Mouse (Mus musculus) forebrain, embryonic 14.5 days (tissue): Measurements from ENCODE around the gene Tmub2. TPM values are rescaled to one million over a fixed set of nuclear protein-coding genes. Genes with fewer than 3 reads are reported as not detected.
A peak's percentile ranks its signal among the peaks of the same experiment; 100 is the strongest.

ENCODE experiments used
- ATAC-seq: fragments of 200-750 bp; cut with Nextera tagmentation; 2 replicates; pipeline ENCODE4 v1.8.0; 2017; ENCODE audit warnings: mild to moderate bottlenecking, moderate library complexity
- DNase-seq: peaks from one replicate; pipeline ENCODE4 v3.0.0-alpha.2; 2015; ENCODE audit warnings: low spot score
- H3K27ac ChIP-seq: fragments of 300-500 bp; sonication (generic); 2 replicates; pipeline ENCODE4 v1.5.1; 2014; ENCODE audit warnings: low read depth, mild to moderate bottlenecking, control low read depth, low read length, moderate library complexity
- H3K27me3 ChIP-seq: fragments of 300-500 bp; sonication (generic); replicated peaks from 2 replicates; pipeline ENCODE4 v1.6.1; 2014; ENCODE audit warnings: low read length, control low read depth, mixed read lengths; ENCODE audit not compliant: control insufficient read depth, insufficient read depth
- H3K36me3 ChIP-seq: fragments of 300-500 bp; sonication (generic); 2 replicates; pipeline ENCODE4 v1.6.1; 2014; ENCODE audit warnings: low read length, control low read depth; ENCODE audit not compliant: control insufficient read depth, insufficient read depth
- H3K4me1 ChIP-seq: fragments of 300-500 bp; sonication (generic); 2 replicates; pipeline ENCODE4 v1.6.1; 2014; ENCODE audit warnings: antibody characterized with exemption, low read length, control low read depth; ENCODE audit not compliant: control insufficient read depth, insufficient read depth
- H3K4me2 ChIP-seq: fragments of 300-500 bp; sonication (generic); 2 replicates; pipeline ENCODE4 v1.6.1; 2014; ENCODE audit warnings: mild to moderate bottlenecking, control low read depth, low read length
- H3K4me3 ChIP-seq: fragments of 300-500 bp; sonication (generic); 2 replicates; pipeline ENCODE4 v1.5.1; 2014; ENCODE audit warnings: low read depth, low read length, control low read depth
- H3K9ac ChIP-seq: fragments of 300-500 bp; sonication (generic); 2 replicates; pipeline ENCODE4 v1.6.1; 2014; ENCODE audit warnings: mild to moderate bottlenecking, low read length, control low read depth, moderate library complexity
- H3K9me3 ChIP-seq: fragments of 300-500 bp; sonication (generic); replicated peaks from 2 replicates; pipeline ENCODE4 v1.6.1; 2016; ENCODE audit warnings: low read length, control low read depth, mixed read lengths; ENCODE audit not compliant: control insufficient read depth
- WGBS: fragments of 180-500 bp; shearing (Covaris S2); extraction: QIAGEN DNeasy Blood & Tissue Kit; methylation state at CpG from one replicate; pipeline ENCODE4 v1.1.7; 2014; 5-methylcytosine and 5-hydroxymethylcytosine counted together
- polyA plus RNA-seq: library from polyadenylated mRNA; unstranded; fragments of >200 nt; fragmentation: Nextera tagmentation; extraction: Ambion mirVana; gene quantifications from 2 replicates; pipeline ENCODE4 v1.2.1, GENCODE M21; 2014

Tmub2 gene
- polyA plus RNA-seq, 1 experiment from 2014 or later: 74.4 TPM

GRCm38 (mm10) chr11:102294887-102295597 lies 10.3 kb downstream of the Tmub2 start:
- peaks cover 39% of the 10 kb centered on the region for H3K36me3 ChIP-seq
- 57% methylated on average over 12 of the region's 12 CpGs for WGBS
- H3K4me1 ChIP-seq: peaks cover 8% of the 10 kb centered on the region
- H3K9me3 ChIP-seq: no peaks in the 10 kb centered on the region
- peak; percentile 37 for DNase-seq
- peak overlapping the region; percentile 94 for H3K4me2 ChIP-seq
- no peak for ATAC-seq
- peak overlapping the region; percentile 99 for H3K27ac ChIP-seq
- H3K4me3 ChIP-seq: peak overlapping the region; percentile 89
- H3K27me3 ChIP-seq: no peaks in the 10 kb centered on the region
- H3K9ac ChIP-seq: peak overlapping the region; percentile 96

DNA sequence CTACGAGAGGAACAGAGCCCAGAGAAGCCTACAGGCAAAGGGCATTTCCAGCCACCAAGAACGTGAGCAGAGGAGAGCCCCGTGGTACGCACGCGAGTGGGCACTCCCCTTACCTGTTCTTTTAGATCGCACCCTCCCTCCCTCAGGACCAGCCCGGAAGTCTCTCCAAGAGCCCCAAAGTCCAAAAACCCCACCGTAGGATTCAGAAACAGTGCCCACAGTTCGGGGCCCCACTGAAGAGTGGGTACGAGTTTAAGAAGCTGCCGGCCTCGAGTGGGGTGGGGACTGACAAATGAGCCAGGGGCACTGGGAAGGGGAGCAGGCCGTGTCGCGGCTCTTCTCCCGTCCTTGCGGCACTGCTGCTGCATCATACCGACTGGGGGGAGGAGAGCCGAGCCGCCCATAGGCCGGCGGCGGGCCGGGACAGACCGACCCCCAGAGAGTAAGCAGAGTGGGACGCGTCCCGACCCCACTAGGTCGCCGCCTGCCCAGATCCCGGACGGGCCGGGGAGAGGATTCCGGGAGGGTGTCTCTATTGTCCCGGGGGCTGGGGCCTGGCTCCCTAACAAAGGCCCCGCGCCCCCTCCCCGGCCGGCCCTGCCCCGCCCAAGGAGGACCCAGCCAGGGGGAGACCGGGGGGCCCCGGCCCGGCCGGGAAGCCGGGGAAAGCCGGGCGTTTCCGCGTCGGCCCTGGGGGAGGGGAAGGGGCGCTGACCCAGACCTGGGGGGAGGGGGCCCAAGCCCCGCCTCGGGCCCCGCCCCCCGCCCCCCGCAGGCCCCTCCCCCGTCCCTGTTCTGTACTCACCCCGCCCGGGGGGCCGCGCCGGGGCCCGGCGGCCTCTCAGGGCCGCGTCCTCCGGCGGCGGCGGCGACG lies 11.1 kb downstream of the Tmub2 start:
- Histone ChIP-seq H3K4me1 (peaks cover 8% of the 10 kb centered on the region), H3K27me3 (no peaks in the 10 kb centered on the region), H3K9ac (peak overlapping the region; percentile 96), H3K4me2 (peak overlapping the region; percentile 94), H3K9me3 (no peaks in the 10 kb centered on the region), H3K27ac (peak overlapping the region; percentile 99), H3K4me3 (peak overlapping the region; percentile 89), H3K36me3 (peaks cover 31% of the 10 kb centered on the region)
- WGBS: under 1% methylated on average over 37 of the region's 73 CpGs
- DNase-seq: peak; percentile 74
- peak; percentile 35 for ATAC-seq

DNA sequence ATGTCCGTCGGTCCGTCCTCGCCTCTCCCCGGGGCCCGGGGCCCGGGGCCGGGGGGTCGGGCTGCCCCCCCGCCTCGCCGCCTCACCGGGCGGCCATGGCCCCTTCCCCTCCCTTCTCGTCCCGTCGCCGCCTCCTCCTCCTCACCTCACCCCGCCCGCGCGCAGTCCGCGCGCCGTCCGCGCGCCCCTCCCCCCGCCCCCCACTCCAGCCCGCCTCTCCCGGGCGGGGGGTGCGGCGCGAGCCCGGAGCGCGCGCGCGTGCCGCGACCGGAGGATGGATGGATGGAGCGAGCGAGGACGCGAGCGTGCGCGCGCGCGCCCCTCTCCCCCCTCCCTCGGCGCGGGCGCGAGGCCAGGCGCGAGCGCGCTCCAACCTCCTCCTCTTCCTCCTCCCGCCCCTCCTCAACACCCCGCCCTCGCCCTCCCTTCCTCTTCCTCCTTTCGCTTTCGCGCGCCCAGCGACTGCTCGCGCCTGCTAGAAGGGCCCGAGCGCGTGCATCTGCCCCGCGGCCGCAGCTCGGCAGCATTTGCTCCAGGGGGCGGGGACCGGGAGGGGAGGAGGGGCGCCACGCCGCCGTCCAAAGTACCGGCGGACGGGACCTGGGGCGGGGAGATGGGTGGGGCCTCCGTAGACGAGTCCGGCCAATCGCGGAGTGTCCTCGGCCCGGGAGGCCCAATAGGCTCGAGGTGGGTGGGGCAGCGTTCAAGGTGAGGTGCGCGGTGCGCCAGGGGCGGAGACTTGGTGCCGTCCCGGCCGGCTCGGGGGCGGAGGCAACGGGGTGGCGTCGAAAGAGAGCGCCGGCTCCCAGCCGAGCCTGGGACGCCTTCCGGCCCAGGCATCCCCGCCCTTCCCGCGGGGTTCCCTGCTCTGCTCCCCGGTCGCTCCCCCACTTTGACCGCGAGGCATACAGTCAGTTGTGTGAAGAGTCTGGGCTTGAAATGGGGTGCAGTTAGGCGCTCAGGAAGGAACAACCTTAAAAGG lies 12.1 kb downstream of the Tmub2 start, which contains the start of gene Atxn7l3:
Atxn7l3 (minus strand) TSS at position 141 of the 982 bp plus-strand sequence.
- no peaks in the 10 kb centered on the region for H3K27me3 ChIP-seq
- H3K4me2 ChIP-seq: peak within 1 kb of the TSS; percentile 94
- H3K9ac ChIP-seq: peak within 1 kb of the TSS; percentile 96
- peak within 1 kb of the TSS; percentile 89 for H3K4me3 ChIP-seq
- ATAC-seq (peak; percentile 96), DNase-seq (peak; percentile 99)
- H3K9me3 ChIP-seq: no peaks in the 10 kb centered on the region
- peak within 1 kb of the TSS; percentile 99 for H3K27ac ChIP-seq
- WGBS: 0% methylated on average over 43 of the region's 125 CpGs
- peaks cover 22% of the 10 kb centered on the region for H3K36me3 ChIP-seq
- H3K4me1 ChIP-seq: peaks cover 8% of the 10 kb centered on the region

DNA sequence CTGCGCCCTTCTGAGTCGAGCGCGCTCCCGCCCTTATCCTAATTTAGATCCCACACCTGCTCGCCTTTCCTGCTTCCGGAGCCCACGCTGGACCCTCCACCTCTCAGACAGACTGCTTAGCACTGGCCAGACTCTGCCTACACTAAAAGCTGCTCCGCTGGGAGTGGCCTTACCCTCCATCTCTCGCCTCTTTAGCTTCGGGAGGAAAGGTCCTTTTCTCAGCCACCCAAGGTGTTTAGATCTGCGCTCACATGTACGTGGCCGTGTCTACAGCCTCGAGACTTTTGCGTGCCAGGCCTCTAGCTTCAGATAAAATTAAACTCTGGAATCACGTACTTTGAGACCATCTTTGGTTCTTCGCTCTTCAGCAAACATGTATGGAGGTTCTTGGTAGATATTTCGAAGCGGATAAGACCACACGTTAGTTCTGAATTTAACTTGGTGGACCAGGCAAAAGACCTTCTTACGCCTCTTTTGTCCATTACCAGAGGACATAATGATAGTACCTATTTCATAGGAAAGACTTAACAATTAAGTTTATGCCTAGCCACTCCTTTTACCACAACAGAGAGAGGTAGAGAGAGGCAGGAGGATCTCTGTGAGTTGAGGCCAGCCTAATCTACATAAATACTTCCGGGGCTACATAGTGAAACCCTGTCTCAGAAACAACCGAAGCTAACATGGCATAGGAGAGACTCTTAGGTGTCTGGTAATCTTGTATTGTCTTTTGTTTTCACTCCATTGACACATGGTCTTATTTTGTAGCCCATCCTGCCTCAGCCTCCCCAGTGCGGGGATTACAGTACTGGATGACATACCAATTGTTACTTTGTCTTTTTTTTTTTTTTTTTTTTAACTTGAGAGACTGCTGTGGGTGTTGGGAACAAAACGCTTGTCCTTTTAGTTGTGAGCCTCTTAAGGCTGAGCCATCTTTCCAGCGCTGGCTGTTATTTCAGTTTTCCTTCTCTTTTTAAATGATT lies 13.1 kb downstream of the Tmub2 start:
- ATAC-seq: peak; percentile 42
- H3K27ac ChIP-seq: peak overlapping the region; percentile 99
- H3K4me2 ChIP-seq: peak overlapping the region; percentile 94
- H3K27me3 ChIP-seq: no peaks in the 10 kb centered on the region
- H3K4me1 ChIP-seq: peaks cover 8% of the 10 kb centered on the region
- no peak for DNase-seq
- peak overlapping the region; percentile 64 for H3K9ac ChIP-seq
- peak overlapping the region; percentile 89 for H3K4me3 ChIP-seq
- H3K36me3 ChIP-seq: peaks cover 11% of the 10 kb centered on the region
- WGBS: 27% methylated on average over 27 of the region's 27 CpGs
- no peaks in the 10 kb centered on the region for H3K9me3 ChIP-seq

- Histone ChIP-seq H3K4me3 (no peak overlapping the region), H3K27me3 (no peaks in the 10 kb centered on the region), H3K9ac (no peak overlapping the region), H3K27ac (no peak overlapping the region), H3K4me2 (no peak overlapping the region), H3K36me3 (peaks cover 3% of the 10 kb centered on the region; the same call in 1 of the 2 replicates), H3K9me3 (no peaks in the 10 kb centered on the region), H3K4me1 (peaks cover 5% of the 10 kb centered on the region)
- DNase-seq (peak; percentile 67), ATAC-seq (no peak)
- WGBS: 15% methylated on average over 1 of the region's 1 CpGs
Observed at GRCm38 (mm10) chr11:102299839-102300238, 15.1 kb downstream of the Tmub2 start.

DNA sequence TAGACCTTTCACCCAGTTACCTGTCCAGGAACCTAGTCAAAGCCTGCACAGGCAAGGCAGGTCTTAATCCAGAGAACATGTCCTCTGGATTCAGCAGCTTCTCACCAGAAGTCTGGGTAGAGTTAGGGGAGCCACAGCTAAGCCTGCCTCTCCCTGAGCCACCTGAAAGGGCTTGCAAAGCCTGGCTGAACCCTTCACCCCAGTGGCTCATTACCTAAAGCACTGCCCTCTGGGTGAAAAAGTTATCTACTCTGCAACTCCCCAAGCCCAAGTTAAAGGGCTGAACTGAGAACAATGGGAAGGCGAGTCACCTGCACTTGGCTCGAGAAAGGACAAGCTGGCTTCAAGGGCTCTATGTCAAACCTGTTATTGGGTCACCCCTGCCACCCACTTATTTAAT lies 19.4 kb downstream of the Tmub2 start:
- no peaks in the 10 kb centered on the region for H3K4me1 ChIP-seq
- 36% methylated on average over 2 of the region's 2 CpGs for WGBS
- ATAC-seq (no peak), DNase-seq (no peak)
- no peak overlapping the region for H3K4me2 ChIP-seq
- H3K27ac ChIP-seq: no peak overlapping the region
- H3K4me3 ChIP-seq: no peak overlapping the region
- no peaks in the 10 kb centered on the region for H3K9me3 ChIP-seq
- no peaks in the 10 kb centered on the region for H3K27me3 ChIP-seq
- peaks cover 34% of the 10 kb centered on the region for H3K36me3 ChIP-seq
- no peak overlapping the region for H3K9ac ChIP-seq

DNA sequence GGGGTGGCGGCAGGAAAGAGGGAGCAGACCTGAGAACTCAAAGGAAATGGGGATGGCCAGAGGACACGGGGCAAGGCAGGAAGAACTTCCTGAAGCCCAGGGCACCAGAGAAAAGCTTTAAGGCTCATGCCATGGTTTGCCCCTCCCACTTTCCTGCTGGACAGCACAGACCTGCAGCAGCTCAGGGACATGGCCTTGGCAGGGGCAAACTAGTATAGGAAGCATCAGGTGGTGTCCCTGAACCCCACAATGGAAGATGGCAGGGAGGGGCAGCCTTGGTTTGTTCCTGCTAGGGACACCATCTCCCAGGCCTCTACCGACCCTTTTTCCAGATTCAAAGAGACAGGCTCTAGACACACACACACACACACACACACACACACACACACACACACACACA lies 20.6 kb downstream of the Tmub2 start:
- Histone ChIP-seq H3K27me3 (no peaks in the 10 kb centered on the region), H3K4me1 (no peaks in the 10 kb centered on the region; the same call in 1 of the 2 replicates), H3K4me2 (no peak overlapping the region), H3K36me3 (peaks cover 45% of the 10 kb centered on the region), H3K9ac (no peak overlapping the region), H3K4me3 (no peak overlapping the region), H3K27ac (no peak overlapping the region), H3K9me3 (no peaks in the 10 kb centered on the region)
- DNase-seq (no peak), ATAC-seq (no peak)
- WGBS: 67% methylated on average over 3 of the region's 3 CpGs
